Mouse (Mus musculus) liver, embryonic 15.5 days (tissue): ENCODE measurements around the gene Kif3b. TPM values are rescaled to one million over a fixed set of nuclear protein-coding genes. Genes with fewer than 3 reads are reported as not detected.
"Not testable (repeated sequence)": the region's sequence is repeated elsewhere in the genome, so short reads cannot be mapped to it uniquely, and the experiment has no call there.

Experiments used
- ATAC-seq: fragments of 200-750 bp; cut with Nextera tagmentation; 2 replicates; pipeline ENCODE4 v1.8.0; 2017; ENCODE audit warnings: moderate number of reproducible peaks, mild to moderate bottlenecking, moderate library complexity; ENCODE audit not compliant: insufficient read depth
- H3K27ac ChIP-seq: fragments of 300-500 bp; sonication (generic); replicated peaks from 2 replicates; pipeline ENCODE4 v1.5.1; 2015; ENCODE audit warnings: mild to moderate bottlenecking, inconsistent platforms
- H3K27me3 ChIP-seq: fragments of 300-500 bp; sonication (generic); 2 replicates; pipeline ENCODE4 v1.6.1; 2015; ENCODE audit warnings: mild to moderate bottlenecking, inconsistent platforms
- H3K36me3 ChIP-seq: fragments of 300-500 bp; sonication (generic); replicated peaks from 2 replicates; pipeline ENCODE4 v1.6.1; 2015; ENCODE audit warnings: moderate library complexity, mild to moderate bottlenecking, inconsistent platforms
- H3K4me1 ChIP-seq: fragments of 300-500 bp; sonication (generic); replicated peaks from 2 replicates; pipeline ENCODE4 v1.6.1; 2015; ENCODE audit warnings: inconsistent platforms
- H3K4me2 ChIP-seq: fragments of 300-500 bp; sonication (generic); 2 replicates; pipeline ENCODE4 v1.6.1; 2015; ENCODE audit warnings: moderate library complexity, mild to moderate bottlenecking, inconsistent platforms
- H3K4me3 ChIP-seq: fragments of 300-500 bp; sonication (generic); replicated peaks from 2 replicates; pipeline ENCODE4 v1.5.1; 2015; ENCODE audit warnings: mild to moderate bottlenecking, inconsistent platforms
- H3K9ac ChIP-seq: fragments of 300-500 bp; sonication (generic); 2 replicates; pipeline ENCODE4 v1.6.1; 2015; ENCODE audit warnings: moderate library complexity, mild to moderate bottlenecking, inconsistent platforms
- H3K9me3 ChIP-seq: fragments of 300-500 bp; sonication (generic); replicated peaks from 2 replicates; pipeline ENCODE4 v1.6.1; 2016; ENCODE audit warnings: inconsistent platforms
- WGBS: fragments of 180-500 bp; shearing (Covaris S2); methylation state at CpG from one replicate; pipeline ENCODE4 v1.1.7; 2015; ENCODE audit warnings: mixed read lengths; ENCODE audit not compliant: insufficient replicate concordance; 5-methylcytosine and 5-hydroxymethylcytosine counted together
- polyA plus RNA-seq: library from polyadenylated mRNA; unstranded; fragments of >200 nt; fragmentation: Nextera tagmentation; extraction: Ambion mirVana; gene quantifications from 2 replicates; pipeline ENCODE4 v1.2.1, GENCODE M21; 2015

The Kif3b gene
- polyA plus RNA-seq, 1 experiment from 2014 or later: 1.4 TPM

GRCm38 (mm10) chr2:153345454-153346220, 54.4 kb downstream of the Kif3b start, which contains the start of gene Asxl1:
Asxl1 (plus strand) TSS chr2:153345829.
- under 1% methylated on average over 79 of the region's 79 CpGs for WGBS
- H3K9ac ChIP-seq: peak within 1 kb of the TSS; percentile 93
- H3K4me2 ChIP-seq: peak within 1 kb of the TSS; percentile 78
- 0 out of 2 replicates have a peak, but pooled peaks cover 10% of the 10 kb centered on the region for H3K36me3 ChIP-seq
- H3K9me3 ChIP-seq: no peaks in the 10 kb centered on the region
- no peaks in the 10 kb centered on the region for H3K27me3 ChIP-seq
- peak; percentile 94 for ATAC-seq
- peak within 1 kb of the TSS; percentile 98 for H3K27ac ChIP-seq
- H3K4me1 ChIP-seq: peaks cover 64% of the 10 kb centered on the region
- peak within 1 kb of the TSS; percentile 93 for H3K4me3 ChIP-seq

GRCm38 (mm10) chr2:153346221-153347182, 55.3 kb downstream of the Kif3b start:
- no peaks in the 10 kb centered on the region for H3K9me3 ChIP-seq
- H3K9ac ChIP-seq: peak overlapping the region; percentile 93
- 0 out of 2 replicates have a peak, but pooled peaks cover 10% of the 10 kb centered on the region for H3K36me3 ChIP-seq
- peaks cover 72% of the 10 kb centered on the region for H3K4me1 ChIP-seq
- peak; percentile 51 for ATAC-seq
- H3K27ac ChIP-seq: peak overlapping the region; percentile 98
- peak overlapping the region; percentile 93 for H3K4me3 ChIP-seq
- H3K4me2 ChIP-seq: peak overlapping the region; percentile 78
- no peaks in the 10 kb centered on the region for H3K27me3 ChIP-seq
- 0% methylated on average over 56 of the region's 76 CpGs for WGBS

DNA sequence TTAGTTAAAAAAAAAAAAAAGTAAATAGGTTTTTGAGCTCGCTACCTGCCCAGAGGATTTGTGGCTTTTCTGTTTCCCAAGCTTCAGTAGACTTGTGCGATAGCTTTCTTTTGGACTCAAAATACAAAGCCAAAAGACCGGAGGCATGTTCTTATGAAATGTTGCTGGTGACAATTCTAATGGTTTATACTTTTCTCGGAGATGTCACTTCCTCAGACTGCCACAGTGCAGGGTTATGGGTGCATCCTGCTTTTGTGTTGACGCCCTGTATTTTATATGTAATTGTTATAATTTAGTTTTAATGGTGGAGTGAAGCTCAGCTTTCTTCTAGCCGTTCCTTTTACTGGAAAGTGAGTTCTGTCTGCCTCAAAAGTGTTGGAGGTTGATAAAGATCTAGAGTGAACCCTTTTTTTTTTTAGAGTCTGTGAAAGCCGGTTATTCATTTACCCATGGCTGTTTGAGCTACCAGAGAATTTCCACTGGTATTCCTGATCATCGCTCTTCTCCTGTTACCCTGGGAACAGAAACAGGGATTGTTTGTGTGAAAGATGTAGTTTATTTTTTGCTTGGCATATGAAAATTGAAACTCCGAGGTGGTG, 56.1 kb downstream of the Kif3b start:
- Histone ChIP-seq H3K9me3 (no peaks in the 10 kb centered on the region), H3K4me2 (peak overlapping the region; percentile 78), H3K9ac (peak overlapping the region; percentile 93), H3K4me3 (peak overlapping the region; percentile 93), H3K4me1 (peaks cover 73% of the 10 kb centered on the region), H3K27me3 (no peaks in the 10 kb centered on the region), H3K27ac (peak overlapping the region; percentile 98), H3K36me3 (peaks cover 7% of the 10 kb centered on the region)
- no peak for ATAC-seq
- WGBS: 2% methylated on average over 9 of the region's 9 CpGs

DNA sequence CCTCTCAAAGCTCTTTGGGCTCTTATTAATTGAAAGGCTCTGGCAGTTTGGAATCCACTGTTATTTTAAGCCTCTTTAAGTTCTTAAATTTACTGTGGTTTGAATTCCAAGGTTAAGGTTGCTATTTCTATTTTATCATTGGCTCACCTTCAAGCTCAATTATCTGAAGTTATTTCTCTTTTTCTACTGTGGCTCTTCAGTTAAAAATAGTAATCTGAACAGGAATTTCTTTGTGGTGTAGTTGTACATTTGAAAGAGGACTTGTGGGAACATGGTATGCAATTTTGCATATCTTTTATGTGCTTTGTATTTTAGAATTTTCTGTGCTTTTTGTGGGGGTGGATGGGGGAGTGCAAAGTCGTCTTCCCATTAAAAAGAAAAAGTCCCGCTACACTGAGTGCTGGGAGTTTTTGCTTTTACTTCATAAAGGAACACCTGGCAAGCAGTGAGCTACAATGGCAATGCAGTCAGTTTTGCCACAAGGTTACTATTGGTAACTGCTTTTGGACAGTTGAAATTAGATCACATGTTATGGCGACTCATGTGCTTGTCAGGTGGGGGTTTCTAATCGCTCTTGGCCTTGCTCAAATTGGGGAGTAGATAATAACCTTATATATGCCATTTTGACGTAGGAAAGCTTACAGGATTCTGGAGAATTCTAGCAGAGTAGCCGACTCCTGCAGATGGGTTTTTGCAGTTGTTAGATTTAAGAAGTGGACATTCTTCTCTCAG, 57.1 kb downstream of the Kif3b start:
- Histone ChIP-seq H3K27ac (peak overlapping the region; percentile 54), H3K27me3 (no peaks in the 10 kb centered on the region), H3K36me3 (peaks cover 13% of the 10 kb centered on the region), H3K9ac (peak overlapping the region; percentile 28), H3K4me1 (peaks cover 64% of the 10 kb centered on the region), H3K4me3 (peak overlapping the region; percentile 93), H3K4me2 (peak overlapping the region; percentile 78), H3K9me3 (no peaks in the 10 kb centered on the region)
- 22% methylated on average over 6 of the region's 6 CpGs for WGBS
- no peak for ATAC-seq

- Histone ChIP-seq H3K4me1 (peaks cover 47% of the 10 kb centered on the region), H3K4me2 (peak overlapping the region; percentile 55), H3K9me3 (no peaks in the 10 kb centered on the region), H3K27me3 (no peaks in the 10 kb centered on the region), H3K27ac (peak overlapping the region; percentile 86), H3K36me3 (peaks cover 32% of the 10 kb centered on the region), H3K9ac (peak overlapping the region; percentile 25; the same call in 1 of the 2 replicates), H3K4me3 (peak overlapping the region; percentile 14)
- WGBS: 2% methylated on average over 6 of the region's 6 CpGs
- ATAC-seq: peak; percentile 26
Observed at GRCm38 (mm10) chr2:153350552-153351181, 59.5 kb downstream of the Kif3b start.

- H3K4me1 ChIP-seq: peaks cover 27% of the 10 kb centered on the region
- H3K36me3 ChIP-seq: peaks cover 69% of the 10 kb centered on the region
- H3K9ac ChIP-seq: no peak overlapping the region
- no peak for ATAC-seq
- no peak overlapping the region for H3K27ac ChIP-seq
- no peaks in the 10 kb centered on the region for H3K9me3 ChIP-seq
- no peaks in the 10 kb centered on the region for H3K27me3 ChIP-seq
- H3K4me2 ChIP-seq: no peak overlapping the region
- WGBS: 74% methylated on average over 2 of the region's 2 CpGs
- no peak overlapping the region for H3K4me3 ChIP-seq
Observed at GRCm38 (mm10) chr2:153354648-153355047, 63.4 kb downstream of the Kif3b start.

DNA sequence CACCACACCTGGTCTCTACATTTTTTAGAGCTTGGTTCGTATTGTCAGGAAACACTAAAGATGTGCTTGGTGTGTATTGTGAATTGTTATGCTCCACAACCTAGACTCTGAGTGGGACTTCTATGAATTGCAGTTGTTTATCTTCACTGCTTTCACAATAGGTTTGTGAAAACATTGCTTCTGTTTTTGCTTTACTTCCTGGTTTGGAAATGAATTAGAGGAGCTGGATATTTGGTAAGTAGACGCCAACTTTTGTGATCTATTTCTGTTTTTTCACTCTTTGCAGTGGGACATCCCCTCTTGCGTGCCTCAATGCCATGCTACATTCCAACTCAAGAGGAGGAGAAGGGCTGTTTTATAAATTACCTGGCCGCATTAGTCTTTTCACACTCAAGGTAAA, 65.6 kb downstream of the Kif3b start:
- H3K27ac ChIP-seq: no peak overlapping the region

GRCm38 (mm10) chr2:153361101-153361710, 70.0 kb downstream of the Kif3b start:
- no peak overlapping the region for H3K4me3 ChIP-seq
- H3K4me2 ChIP-seq: no peak overlapping the region
- H3K9me3 ChIP-seq: no peaks in the 10 kb centered on the region
- H3K9ac ChIP-seq: no peak overlapping the region
- no peaks in the 10 kb centered on the region for H3K27me3 ChIP-seq
- 0 out of 2 replicates have a peak overlapping the region, but pooled peaks have one; percentile 14 for H3K27ac ChIP-seq
- peaks cover 8% of the 10 kb centered on the region; the same call in 1 of the 2 replicates for H3K4me1 ChIP-seq
- no peak for ATAC-seq
- WGBS: 96% methylated on average over 1 of the region's 1 CpGs
- H3K36me3 ChIP-seq: peaks cover 85% of the 10 kb centered on the region

More for the DNA sequence above, 65.6 kb downstream of the Kif3b start:
- no peaks in the 10 kb centered on the region for H3K9me3 ChIP-seq
- H3K4me3 ChIP-seq: no peak overlapping the region
- H3K4me2 ChIP-seq: no peak overlapping the region
- ATAC-seq: no peak
- H3K4me1 ChIP-seq: peaks cover 13% of the 10 kb centered on the region; the same call in 1 of the 2 replicates
- H3K9ac ChIP-seq: no peak overlapping the region
- WGBS: 82% methylated on average over 4 of the region's 4 CpGs
- peaks cover 85% of the 10 kb centered on the region for H3K36me3 ChIP-seq
- H3K27me3 ChIP-seq: no peaks in the 10 kb centered on the region

DNA sequence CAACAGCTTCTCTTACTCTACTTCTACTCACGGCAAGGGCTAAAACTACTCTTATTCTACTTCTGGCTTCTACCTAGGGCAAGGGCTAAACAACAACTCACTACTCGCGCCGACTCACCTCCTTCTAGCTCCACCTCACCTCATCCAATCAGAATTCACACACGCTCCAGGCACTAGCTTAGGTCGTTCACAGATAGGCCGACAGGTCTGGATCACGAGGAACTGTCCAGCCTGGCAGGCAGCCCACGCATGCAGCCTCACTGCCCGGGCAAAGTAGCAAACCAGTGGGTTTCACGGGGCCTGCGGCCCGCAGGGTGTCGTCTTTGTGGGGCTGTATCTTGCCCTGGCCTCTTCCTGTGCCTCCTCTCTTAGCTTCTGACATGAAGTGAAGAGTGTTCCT, 73.3 kb downstream of the Kif3b start:
- 84% methylated on average over 14 of the region's 14 CpGs for WGBS
- H3K36me3 ChIP-seq: peaks cover 84% of the 10 kb centered on the region
- not testable (repeated sequence) for H3K4me2 ChIP-seq, H3K27ac ChIP-seq, H3K27me3 ChIP-seq, H3K9ac ChIP-seq, H3K9me3 ChIP-seq, ATAC-seq, H3K4me3 ChIP-seq, H3K4me1 ChIP-seq

DNA sequence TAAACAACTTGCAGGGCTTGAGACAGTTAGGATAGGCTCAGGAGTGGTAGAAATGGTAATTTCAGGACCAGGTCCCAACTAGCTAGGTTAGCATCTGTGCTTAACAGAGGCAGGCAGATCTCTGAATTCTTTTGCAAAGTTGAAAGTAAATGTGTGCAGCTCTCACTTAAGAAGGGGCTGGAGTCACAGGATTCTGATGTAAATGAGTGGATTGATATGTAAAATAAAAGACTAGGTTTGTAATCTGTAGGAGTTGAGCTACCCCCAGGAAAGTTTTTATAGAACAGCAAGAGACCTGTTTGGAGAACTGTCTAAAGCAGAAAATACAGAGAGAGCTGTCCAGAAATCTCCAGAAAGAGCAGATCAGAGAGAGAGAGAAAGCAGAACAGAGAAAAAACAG, 79.7 kb downstream of the Kif3b start:
- Histone ChIP-seq H3K9ac (no peak overlapping the region), H3K9me3 (no peaks in the 10 kb centered on the region), H3K4me3 (no peak overlapping the region), H3K36me3 (peaks cover 51% of the 10 kb centered on the region), H3K4me2 (no peak overlapping the region), H3K27me3 (no peaks in the 10 kb centered on the region), H3K27ac (no peak overlapping the region), H3K4me1 (no peaks in the 10 kb centered on the region)
- ATAC-seq: no peak
